Mouse (Mus musculus) hindbrain, embryonic 12.5 days (tissue): ENCODE data around the gene Pde4d. TPM values are rescaled to one million over a fixed set of nuclear protein-coding genes. Genes with fewer than 3 reads are reported as not detected.

Experiments used
- ATAC-seq: fragments of 200-750 bp; cut with Nextera tagmentation; 2 replicates; pipeline ENCODE4 v1.8.0; 2017; ENCODE audit warnings: moderate TSS enrichment; ENCODE audit not compliant: low FRiP score
- H3K27ac ChIP-seq: fragments of 300-500 bp; sonication (generic); 2 replicates; pipeline ENCODE4 v1.5.1; 2016; ENCODE audit warnings: mild to moderate bottlenecking
- H3K27me3 ChIP-seq: fragments of 300-500 bp; sonication (generic); 2 replicates; pipeline ENCODE4 v1.6.1; 2016; ENCODE audit warnings: mild to moderate bottlenecking
- H3K36me3 ChIP-seq: fragments of 300-500 bp; sonication (generic); 2 replicates; pipeline ENCODE4 v1.6.1; 2016; ENCODE audit warnings: mild to moderate bottlenecking
- H3K4me1 ChIP-seq: fragments of 300-500 bp; sonication (generic); 2 replicates; pipeline ENCODE4 v1.6.1; 2016
- H3K4me2 ChIP-seq: fragments of 300-500 bp; sonication (generic); replicated peaks from 2 replicates; pipeline ENCODE4 v1.6.1; 2016; ENCODE audit warnings: mild to moderate bottlenecking
- H3K4me3 ChIP-seq: fragments of 300-500 bp; sonication (generic); 2 replicates; pipeline ENCODE4 v1.5.1; 2016; ENCODE audit warnings: mild to moderate bottlenecking
- H3K9ac ChIP-seq: fragments of 300-500 bp; sonication (generic); 2 replicates; pipeline ENCODE4 v1.6.1; 2016; ENCODE audit warnings: mild to moderate bottlenecking, moderate library complexity
- H3K9me3 ChIP-seq: fragments of 300-500 bp; sonication (generic); replicated peaks from 2 replicates; pipeline ENCODE4 v1.6.1; 2016; ENCODE audit warnings: mild to moderate bottlenecking
- WGBS: fragments of 180-500 bp; shearing (Covaris S2); methylation state at CpG from one replicate; pipeline ENCODE4 v1.1.7; 2016; 5-methylcytosine and 5-hydroxymethylcytosine counted together
- polyA plus RNA-seq: library from polyadenylated mRNA; unstranded; fragments of >200 nt; fragmentation: Nextera tagmentation; extraction: Ambion mirVana; gene quantifications from 2 replicates; pipeline ENCODE4 v1.2.1, GENCODE M21; 2016

Pde4d gene
- polyA plus RNA-seq, 1 experiment from 2014 or later: 20.6 TPM

DNA sequence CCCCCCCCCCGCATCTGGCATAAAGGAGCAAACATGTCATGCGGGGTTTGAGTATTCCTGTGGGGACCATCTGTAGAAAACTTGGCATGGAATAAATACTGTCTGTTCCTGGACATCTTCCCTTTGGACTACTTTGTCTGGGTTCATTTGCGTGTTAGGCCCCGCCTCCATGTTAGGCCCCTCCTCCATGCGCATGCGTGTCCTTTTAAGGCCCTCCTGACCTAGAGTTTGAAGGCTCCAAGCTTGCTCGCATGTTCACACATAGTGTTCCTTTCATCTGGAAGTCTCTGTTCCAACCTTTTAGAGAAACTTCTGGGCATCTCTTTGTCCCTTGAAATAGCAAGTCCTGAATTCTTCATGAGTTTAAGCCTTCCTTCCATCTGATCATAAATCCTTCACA lies 1359.2 kb downstream of the Pde4d start:
- ATAC-seq: no peak
- no peaks in the 10 kb centered on the region for H3K36me3 ChIP-seq
- no peak overlapping the region for H3K4me2 ChIP-seq
- 82% methylated on average over 7 of the region's 7 CpGs for WGBS
- no peaks in the 10 kb centered on the region for H3K27me3 ChIP-seq
- no peaks in the 10 kb centered on the region for H3K9me3 ChIP-seq
- no peak overlapping the region for H3K9ac ChIP-seq
- no peak overlapping the region for H3K27ac ChIP-seq
- H3K4me3 ChIP-seq: no peak overlapping the region
- H3K4me1 ChIP-seq: peaks cover 3% of the 10 kb centered on the region; the same call in 1 of the 2 replicates

DNA sequence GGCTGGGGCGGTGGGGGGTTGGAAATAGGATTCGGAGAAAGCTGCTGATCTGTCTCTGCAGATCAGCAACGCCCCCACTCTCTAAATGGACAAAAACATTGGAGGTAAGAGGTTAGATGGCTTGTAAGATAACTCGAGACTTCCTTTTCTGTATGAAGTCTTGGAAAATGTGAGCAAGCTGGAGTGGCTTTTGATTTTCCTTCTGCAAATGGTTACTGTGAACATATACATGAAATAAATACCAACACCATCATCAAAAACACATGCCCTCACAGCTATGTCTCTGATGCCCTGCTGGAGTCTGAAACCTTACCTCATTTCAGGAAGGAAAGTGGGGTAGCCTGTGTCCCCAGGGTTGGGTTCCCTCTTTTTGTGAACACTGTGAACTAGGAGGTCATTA lies 1359.9 kb downstream of the Pde4d start:
- no peaks in the 10 kb centered on the region for H3K36me3 ChIP-seq
- H3K4me1 ChIP-seq: peaks cover 3% of the 10 kb centered on the region; the same call in 1 of the 2 replicates
- no peak overlapping the region for H3K4me2 ChIP-seq
- H3K27ac ChIP-seq: no peak overlapping the region
- H3K4me3 ChIP-seq: no peak overlapping the region
- no peaks in the 10 kb centered on the region for H3K27me3 ChIP-seq
- H3K9me3 ChIP-seq: no peaks in the 10 kb centered on the region
- no peak overlapping the region for H3K9ac ChIP-seq
- 75% methylated on average over 4 of the region's 4 CpGs for WGBS
- ATAC-seq: no peak

DNA sequence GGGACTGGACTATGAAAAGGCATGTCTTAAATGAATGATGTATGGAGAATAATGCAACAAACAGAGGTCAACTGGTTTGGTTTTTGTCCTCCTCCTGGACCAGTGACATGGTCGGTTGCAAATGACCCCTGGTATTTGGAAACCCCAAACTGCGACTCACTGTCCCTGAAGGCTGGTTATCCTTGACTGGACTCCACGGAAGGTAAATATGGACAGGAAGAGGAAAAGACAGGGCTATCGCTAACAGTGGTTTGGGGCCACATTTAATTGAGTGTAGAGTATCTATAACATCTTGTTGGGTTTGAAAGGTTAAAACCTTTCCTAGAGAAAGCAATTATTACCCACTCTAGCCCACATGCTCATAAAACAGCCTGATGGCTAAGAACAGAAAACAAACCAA lies 1364.2 kb downstream of the Pde4d start:
- H3K27me3 ChIP-seq: no peaks in the 10 kb centered on the region
- no peak for ATAC-seq
- WGBS: 72% methylated on average over 4 of the region's 4 CpGs
- H3K27ac ChIP-seq: no peak overlapping the region
- no peaks in the 10 kb centered on the region for H3K36me3 ChIP-seq
- no peak overlapping the region for H3K4me3 ChIP-seq
- no peak overlapping the region for H3K9ac ChIP-seq
- H3K4me2 ChIP-seq: no peak overlapping the region
- H3K9me3 ChIP-seq: no peaks in the 10 kb centered on the region
- H3K4me1 ChIP-seq: no peaks in the 10 kb centered on the region

DNA sequence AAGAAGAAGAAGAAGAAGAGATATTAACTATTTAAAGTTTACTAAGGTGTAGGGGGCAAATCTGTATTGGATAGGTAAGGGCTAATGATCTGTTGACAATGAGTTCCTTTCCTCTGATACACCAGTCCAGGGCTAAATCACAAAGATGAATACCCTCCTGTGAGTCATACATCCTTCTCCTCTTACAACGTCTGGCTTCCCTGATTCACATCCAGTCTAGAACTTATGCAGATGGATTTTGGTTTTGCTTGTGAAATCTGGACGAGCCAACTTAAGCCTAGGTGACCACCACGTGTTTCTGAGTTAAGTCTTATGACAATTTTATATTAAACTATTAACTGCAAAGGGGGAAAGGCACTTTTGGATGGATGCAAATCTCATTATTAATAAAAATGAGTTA lies 1369.3 kb downstream of the Pde4d start:
- no peaks in the 10 kb centered on the region for H3K27me3 ChIP-seq
- H3K4me3 ChIP-seq: no peak overlapping the region
- no peak overlapping the region for H3K9ac ChIP-seq
- ATAC-seq: no peak
- H3K4me2 ChIP-seq: no peak overlapping the region
- no peaks in the 10 kb centered on the region for H3K9me3 ChIP-seq
- 82% methylated on average over 3 of the region's 3 CpGs for WGBS
- H3K27ac ChIP-seq: no peak overlapping the region
- no peaks in the 10 kb centered on the region for H3K36me3 ChIP-seq
- peaks cover 27% of the 10 kb centered on the region for H3K4me1 ChIP-seq

DNA sequence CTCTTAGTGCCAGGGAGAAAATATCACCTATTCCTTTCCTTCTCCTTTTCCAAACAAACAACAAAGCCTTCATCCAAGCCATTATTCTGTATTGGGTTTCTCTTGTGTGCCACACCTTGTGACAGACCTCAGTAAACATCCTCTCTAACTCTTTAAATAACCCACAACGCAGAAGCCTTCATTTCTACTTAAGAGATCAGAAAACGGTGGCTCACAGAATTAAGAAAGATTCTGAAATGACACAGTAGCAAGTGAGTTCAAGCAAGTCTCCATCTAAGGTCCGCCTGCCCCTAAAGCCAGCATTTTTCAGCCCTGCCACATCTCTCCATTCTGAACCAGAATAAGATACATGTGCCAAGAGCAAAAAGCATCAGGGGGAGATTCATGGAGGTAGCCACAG lies 1370.4 kb downstream of the Pde4d start:
- no peak overlapping the region for H3K27ac ChIP-seq
- 71% methylated on average over 3 of the region's 3 CpGs for WGBS
- no peaks in the 10 kb centered on the region for H3K9me3 ChIP-seq
- ATAC-seq: no peak
- no peak overlapping the region for H3K4me2 ChIP-seq
- H3K36me3 ChIP-seq: no peaks in the 10 kb centered on the region
- peaks cover 37% of the 10 kb centered on the region for H3K4me1 ChIP-seq
- H3K4me3 ChIP-seq: no peak overlapping the region
- no peak overlapping the region for H3K9ac ChIP-seq
- no peaks in the 10 kb centered on the region for H3K27me3 ChIP-seq

DNA sequence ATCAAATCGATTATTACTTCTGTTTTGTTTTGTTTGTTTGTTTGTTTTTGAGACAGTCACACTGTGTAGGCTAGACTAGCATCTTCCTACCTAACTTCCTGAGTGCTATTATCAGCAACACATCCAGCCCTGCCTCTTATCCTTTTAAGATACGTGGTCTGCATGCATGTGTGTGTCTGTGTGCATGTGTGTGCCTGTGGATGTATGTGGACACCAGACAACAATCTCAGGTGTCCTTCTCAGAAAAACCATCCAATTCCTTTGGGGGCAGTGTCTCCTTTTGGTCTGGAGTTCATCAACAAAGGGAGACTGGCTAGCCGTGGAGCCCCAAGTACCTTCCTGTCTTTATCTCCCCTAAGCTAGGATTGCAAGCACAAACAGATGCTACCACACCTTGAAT lies 1371.1 kb downstream of the Pde4d start:
- no peak for ATAC-seq
- H3K4me2 ChIP-seq: no peak overlapping the region
- H3K27ac ChIP-seq: peak overlapping the region; percentile 96; the same call in 1 of the 2 replicates
- peaks cover 37% of the 10 kb centered on the region for H3K4me1 ChIP-seq
- H3K9me3 ChIP-seq: no peaks in the 10 kb centered on the region
- no peaks in the 10 kb centered on the region for H3K27me3 ChIP-seq
- no peak overlapping the region for H3K4me3 ChIP-seq
- WGBS: 69% methylated on average over 3 of the region's 3 CpGs
- no peak overlapping the region for H3K9ac ChIP-seq
- no peaks in the 10 kb centered on the region for H3K36me3 ChIP-seq

DNA sequence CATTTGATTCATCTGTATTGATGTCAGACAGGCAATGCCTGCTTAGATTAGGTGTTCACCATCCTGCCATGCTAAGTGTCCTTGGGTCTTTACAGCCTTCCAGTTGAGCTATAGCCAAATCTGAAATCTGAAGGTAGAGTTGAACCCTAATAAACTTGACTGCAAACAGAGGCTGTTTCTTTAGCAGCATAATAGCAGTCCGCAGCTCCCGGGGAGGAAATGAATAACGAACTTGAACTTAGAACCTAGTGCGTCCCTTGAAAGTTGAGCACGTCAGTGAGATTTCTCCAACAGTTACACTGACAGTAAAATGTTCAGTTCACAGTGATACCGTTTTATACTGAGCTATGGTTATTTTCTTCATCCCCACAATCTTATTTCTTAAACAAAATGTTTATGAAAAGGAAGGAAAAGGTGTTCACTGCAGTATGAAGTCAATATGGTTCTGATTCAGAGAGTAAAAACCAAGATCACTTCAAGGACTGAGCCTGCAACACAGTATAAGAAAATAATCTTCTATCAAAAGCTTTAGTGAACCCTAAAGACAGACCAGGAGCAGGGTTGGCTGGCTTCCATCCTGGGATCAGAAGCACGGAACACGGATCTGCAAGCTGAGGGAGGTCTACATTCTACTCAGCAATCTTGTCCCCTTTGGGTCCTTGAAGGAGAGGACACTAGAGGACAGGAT lies 1372.1 kb downstream of the Pde4d start:
- peak overlapping the region; percentile 63 for H3K9ac ChIP-seq
- peak; percentile 79 for ATAC-seq
- WGBS: 26% methylated on average over 8 of the region's 8 CpGs

DNA sequence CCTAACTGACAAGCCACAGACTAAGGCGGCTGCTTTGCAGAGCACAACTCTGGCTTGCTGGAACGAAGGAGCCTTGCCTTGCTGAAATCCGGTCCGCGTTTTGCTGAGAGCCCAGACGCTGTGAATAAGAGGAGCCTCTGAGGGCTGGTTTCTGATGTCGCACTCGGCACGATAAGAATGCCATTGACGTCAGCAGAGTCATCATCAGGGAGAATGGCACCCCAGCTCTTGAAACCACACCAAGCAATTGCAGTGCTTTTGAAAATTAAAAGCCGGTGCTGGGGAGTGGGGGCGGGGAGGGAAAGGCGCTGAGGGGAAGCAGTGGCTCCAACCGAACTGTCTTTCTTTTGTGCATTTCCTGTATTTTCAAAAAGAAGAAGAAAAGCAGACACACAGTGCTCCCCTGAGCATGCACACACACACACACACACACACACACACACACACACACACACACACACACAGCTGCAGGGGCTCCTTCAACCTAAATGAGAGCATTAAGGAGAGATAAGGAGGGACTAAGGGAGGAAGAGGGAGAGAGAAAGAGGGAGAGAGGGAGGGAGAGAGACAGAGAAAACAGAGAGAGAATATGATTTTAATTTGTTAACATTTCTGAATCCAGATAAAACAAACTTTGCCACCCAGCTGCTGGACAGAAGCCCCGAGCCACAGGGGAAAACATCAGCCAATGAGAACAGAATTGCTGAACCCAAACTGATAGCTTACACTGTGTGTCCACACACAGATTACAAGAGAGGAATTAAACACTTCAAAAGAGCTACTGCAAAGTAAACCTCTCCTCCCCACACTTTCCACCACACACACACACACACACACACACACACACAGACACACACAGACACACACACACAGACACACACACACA lies 1372.9 kb downstream of the Pde4d start:
- Histone ChIP-seq H3K4me2 (peak overlapping the region; percentile 58), H3K9me3 (no peaks in the 10 kb centered on the region), H3K4me3 (peak overlapping the region; percentile 29), H3K36me3 (no peaks in the 10 kb centered on the region), H3K27ac (peak overlapping the region; percentile 96), H3K27me3 (no peaks in the 10 kb centered on the region), H3K4me1 (peaks cover 37% of the 10 kb centered on the region), H3K9ac (peak overlapping the region; percentile 63)
- ATAC-seq: peak; percentile 96
- WGBS: under 1% methylated on average over 15 of the region's 15 CpGs

More for the DNA sequence above, 1372.1 kb downstream of the Pde4d start:
- Histone ChIP-seq H3K9me3 (no peaks in the 10 kb centered on the region), H3K27ac (peak overlapping the region; percentile 96), H3K4me2 (peak overlapping the region; percentile 58), H3K27me3 (no peaks in the 10 kb centered on the region), H3K4me3 (peak overlapping the region; percentile 29), H3K36me3 (no peaks in the 10 kb centered on the region), H3K4me1 (peaks cover 37% of the 10 kb centered on the region)

DNA sequence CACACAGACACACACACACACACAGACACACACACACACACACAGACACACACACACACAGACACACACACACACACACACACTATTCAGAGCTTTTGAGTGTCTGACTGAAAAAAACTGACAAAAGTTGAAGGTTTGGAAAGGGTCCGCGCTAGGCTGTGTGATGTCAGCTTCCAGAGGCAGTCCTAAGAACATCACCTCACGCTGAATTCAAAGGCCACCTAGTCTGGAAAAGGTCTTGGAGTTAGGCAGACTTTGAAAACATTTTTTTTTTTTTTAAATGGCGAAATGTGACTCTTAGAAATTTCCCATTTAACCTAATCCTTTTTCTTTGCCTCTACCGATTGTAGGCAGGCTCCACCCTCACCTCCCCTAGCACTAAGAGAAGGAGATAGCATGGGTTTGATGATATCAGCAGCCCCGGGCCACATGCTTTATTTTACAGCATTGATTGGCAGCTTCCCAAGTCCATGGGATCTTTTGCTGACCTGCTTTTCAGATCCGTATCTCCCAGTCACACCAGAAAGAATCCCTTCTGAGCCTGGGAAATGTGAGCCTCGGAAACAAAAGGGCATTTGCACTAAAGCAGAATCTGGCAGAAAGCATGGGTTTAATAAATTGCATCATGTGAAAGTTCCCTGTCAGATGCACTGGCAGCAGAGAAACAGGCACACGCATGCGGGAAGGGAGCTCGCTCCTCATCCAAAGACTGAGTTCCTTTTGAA lies 1373.7 kb downstream of the Pde4d start:
- Histone ChIP-seq H3K9ac (no peak overlapping the region; the same call in 1 of the 2 replicates), H3K9me3 (no peaks in the 10 kb centered on the region), H3K36me3 (no peaks in the 10 kb centered on the region), H3K4me3 (0 out of 2 replicates have a peak overlapping the region, but pooled peaks have one; percentile 29), H3K27me3 (no peaks in the 10 kb centered on the region), H3K4me2 (peak overlapping the region; percentile 58), H3K27ac (peak overlapping the region; percentile 96), H3K4me1 (peaks cover 37% of the 10 kb centered on the region)
- 0 out of 2 replicates have a peak, but pooled peaks have one; percentile 24 for ATAC-seq
- WGBS: 18% methylated on average over 11 of the region's 11 CpGs

DNA sequence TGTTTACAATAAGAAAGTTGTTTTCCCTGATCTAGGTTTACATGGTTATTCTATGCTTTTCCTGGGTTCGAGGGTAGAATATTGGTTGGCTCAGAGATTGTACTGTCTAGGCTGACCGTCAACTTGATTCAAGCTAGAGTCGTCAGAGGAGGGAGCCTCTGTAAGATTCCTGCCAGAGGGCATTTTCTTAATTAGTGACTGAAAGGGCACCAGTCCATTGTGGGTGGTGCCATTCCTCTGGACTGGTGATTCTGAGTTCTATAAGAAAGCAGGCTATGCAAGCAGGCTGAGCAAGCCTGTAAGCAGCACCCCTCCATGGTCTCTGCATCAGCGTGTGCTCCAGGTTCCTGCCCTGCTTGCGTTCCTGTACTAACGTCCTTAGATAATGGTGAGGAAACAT lies 1376.1 kb downstream of the Pde4d start:
- no peaks in the 10 kb centered on the region for H3K9me3 ChIP-seq
- WGBS: 89% methylated on average over 6 of the region's 6 CpGs
- H3K4me2 ChIP-seq: no peak overlapping the region
- H3K36me3 ChIP-seq: no peaks in the 10 kb centered on the region
- no peak for ATAC-seq
- H3K27ac ChIP-seq: no peak overlapping the region
- no peaks in the 10 kb centered on the region for H3K27me3 ChIP-seq
- H3K4me3 ChIP-seq: no peak overlapping the region
- no peak overlapping the region for H3K9ac ChIP-seq
- peaks cover 35% of the 10 kb centered on the region for H3K4me1 ChIP-seq

DNA sequence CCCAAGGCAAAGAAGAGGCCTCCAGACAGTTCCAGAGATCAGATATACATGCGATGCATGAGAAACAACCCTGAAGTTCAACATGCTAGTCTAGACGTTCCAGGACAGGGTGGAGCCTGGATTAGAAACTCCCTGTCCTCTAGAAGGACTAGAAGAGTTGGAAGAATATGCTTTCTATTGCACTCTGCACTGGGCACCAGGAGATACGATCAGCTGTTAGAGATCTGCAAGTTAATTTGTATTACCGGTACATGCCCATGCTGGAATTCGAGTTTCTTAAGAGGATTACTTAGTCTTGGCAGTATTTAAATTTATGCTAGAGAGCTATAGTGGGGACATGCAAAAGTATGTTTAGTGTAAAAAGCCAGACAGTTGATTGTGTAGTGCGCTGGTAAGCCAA lies 1377.6 kb downstream of the Pde4d start:
- H3K27ac ChIP-seq: no peak overlapping the region
- H3K36me3 ChIP-seq: no peaks in the 10 kb centered on the region
- no peak overlapping the region for H3K4me2 ChIP-seq
- H3K9me3 ChIP-seq: no peaks in the 10 kb centered on the region
- H3K4me1 ChIP-seq: peaks cover 24% of the 10 kb centered on the region
- ATAC-seq: no peak
- H3K27me3 ChIP-seq: no peaks in the 10 kb centered on the region
- H3K9ac ChIP-seq: no peak overlapping the region
- 93% methylated on average over 6 of the region's 6 CpGs for WGBS
- no peak overlapping the region for H3K4me3 ChIP-seq

DNA sequence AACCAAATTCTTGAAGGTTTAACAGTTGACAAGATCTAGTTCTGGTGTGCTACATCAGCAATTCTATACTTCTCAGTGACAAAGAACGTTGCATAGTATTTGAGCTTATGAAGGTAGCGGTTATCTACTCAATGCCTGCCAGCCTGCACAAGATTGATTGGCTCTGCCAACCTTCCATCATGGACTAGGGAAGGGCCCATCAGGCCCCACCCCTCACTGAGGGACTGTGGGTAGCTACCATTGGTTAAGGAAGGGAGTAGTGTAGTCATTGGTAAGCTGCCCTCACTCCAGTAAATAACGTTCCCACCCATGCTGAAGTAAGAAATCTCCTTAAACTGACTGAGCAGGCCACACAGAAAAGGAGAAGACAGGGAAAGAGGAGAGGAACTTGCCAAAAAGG lies 1378.2 kb downstream of the Pde4d start:
- no peaks in the 10 kb centered on the region for H3K36me3 ChIP-seq
- H3K9ac ChIP-seq: no peak overlapping the region
- no peak overlapping the region for H3K4me3 ChIP-seq
- 87% methylated on average over 3 of the region's 3 CpGs for WGBS
- H3K4me2 ChIP-seq: no peak overlapping the region
- no peak for ATAC-seq
- no peaks in the 10 kb centered on the region for H3K9me3 ChIP-seq
- no peak overlapping the region for H3K27ac ChIP-seq
- no peaks in the 10 kb centered on the region for H3K27me3 ChIP-seq
- peaks cover 20% of the 10 kb centered on the region for H3K4me1 ChIP-seq
